Mouse (Mus musculus) intestine, embryonic 14.5 days (tissue): Measurements from ENCODE around the gene Brsk1. TPM values are rescaled to one million over a fixed set of nuclear protein-coding genes. Genes with fewer than 3 reads are reported as not detected.

Experiments
- ATAC-seq: fragments of 200-750 bp; cut with Nextera tagmentation; replicated peaks from 2 replicates; pipeline ENCODE4 v1.8.0; 2017; ENCODE audit warnings: low read depth, moderate number of reproducible peaks, moderate TSS enrichment, moderate library complexity; ENCODE audit not compliant: low FRiP score, low TSS enrichment
- DNase-seq: peaks from one replicate; pipeline ENCODE4 v3.0.0-alpha.2; 2018; ENCODE audit warnings: low spot score
- H3K27ac ChIP-seq: fragments of 300-500 bp; sonication (generic); 2 replicates; pipeline ENCODE4 v1.5.1; 2014; ENCODE audit warnings: low read depth, mild to moderate bottlenecking, control low read depth
- H3K27me3 ChIP-seq: fragments of 300-500 bp; sonication (generic); replicated peaks from 2 replicates; pipeline ENCODE4 v1.6.1; 2014; ENCODE audit warnings: low read length, control low read depth; ENCODE audit not compliant: control insufficient read depth, insufficient read depth
- H3K36me3 ChIP-seq: fragments of 300-500 bp; sonication (generic); 2 replicates; pipeline ENCODE4 v1.6.1; 2014; ENCODE audit warnings: low read length, control low read depth; ENCODE audit not compliant: control insufficient read depth, insufficient read depth
- H3K4me1 ChIP-seq: fragments of 300-500 bp; sonication (generic); replicated peaks from 2 replicates; pipeline ENCODE4 v1.6.1; 2014; ENCODE audit warnings: low read length, control low read depth, mixed read lengths; ENCODE audit not compliant: control insufficient read depth, insufficient read depth
- H3K4me2 ChIP-seq: fragments of 300-500 bp; sonication (generic); 2 replicates; pipeline ENCODE4 v1.6.1; 2014; ENCODE audit warnings: low read length
- H3K4me3 ChIP-seq: fragments of 300-500 bp; sonication (generic); 2 replicates; pipeline ENCODE4 v1.5.1; 2014; ENCODE audit warnings: low read depth, low read length, control low read depth, mixed read lengths
- H3K9ac ChIP-seq: fragments of 300-500 bp; sonication (generic); 2 replicates; pipeline ENCODE4 v1.6.1; 2014; ENCODE audit warnings: mild to moderate bottlenecking, low read length
- H3K9me3 ChIP-seq: fragments of 300-500 bp; sonication (generic); 2 replicates; pipeline ENCODE4 v1.6.1; 2016; ENCODE audit warnings: low read length, control low read depth; ENCODE audit not compliant: control insufficient read depth
- WGBS: fragments of 180-500 bp; shearing (Covaris S2); extraction: QIAGEN DNeasy Blood & Tissue Kit; methylation state at CpG from one replicate; pipeline ENCODE4 v1.1.7; 2014; 5-methylcytosine and 5-hydroxymethylcytosine counted together
- polyA plus RNA-seq: library from polyadenylated mRNA; unstranded; fragments of >200 nt; fragmentation: Nextera tagmentation; extraction: Ambion mirVana; gene quantifications from 2 replicates; pipeline ENCODE4 v1.2.1, GENCODE M21; 2014

Gene Brsk1
- polyA plus RNA-seq, 1 experiment from 2014 or later = 1.7 TPM

DNA sequence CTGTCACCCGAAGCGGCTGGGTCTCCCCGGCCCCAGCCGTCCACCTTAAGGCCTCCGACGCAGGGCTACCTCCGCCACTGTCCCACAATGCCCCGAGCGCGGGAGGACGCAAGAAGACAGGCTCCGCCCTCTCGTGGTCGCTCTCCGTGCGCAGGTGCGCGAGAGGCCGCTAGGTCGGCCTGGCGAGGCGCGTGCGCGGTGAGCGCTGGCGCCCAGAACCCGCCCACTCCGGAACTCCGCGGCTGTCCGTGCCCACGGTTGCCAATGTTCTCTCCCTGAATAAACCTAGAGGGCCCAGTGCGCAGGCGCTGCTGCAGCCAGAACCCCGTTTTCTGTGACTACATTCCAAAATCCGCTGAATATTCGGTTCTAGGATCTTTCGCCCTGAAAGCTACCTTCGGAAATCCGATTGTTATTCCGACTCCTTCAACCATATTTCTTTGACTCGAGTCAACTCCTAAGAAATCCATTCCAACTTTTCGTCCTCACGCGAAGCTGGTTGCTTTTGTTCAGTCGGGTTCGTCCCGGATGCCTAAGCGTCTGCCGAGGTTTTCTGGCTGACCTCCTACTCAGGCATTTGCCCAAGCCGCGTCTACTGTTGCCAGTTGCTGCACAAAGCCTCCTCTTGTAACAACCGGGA is 31.4 kb upstream of the Brsk1 start, which contains the start of gene Ppp6r1:
Gene Ppp6r1 (minus strand): TSS at position 108 of the 640 bp plus-strand sequence.
- peak; percentile 97 for ATAC-seq

DNA sequence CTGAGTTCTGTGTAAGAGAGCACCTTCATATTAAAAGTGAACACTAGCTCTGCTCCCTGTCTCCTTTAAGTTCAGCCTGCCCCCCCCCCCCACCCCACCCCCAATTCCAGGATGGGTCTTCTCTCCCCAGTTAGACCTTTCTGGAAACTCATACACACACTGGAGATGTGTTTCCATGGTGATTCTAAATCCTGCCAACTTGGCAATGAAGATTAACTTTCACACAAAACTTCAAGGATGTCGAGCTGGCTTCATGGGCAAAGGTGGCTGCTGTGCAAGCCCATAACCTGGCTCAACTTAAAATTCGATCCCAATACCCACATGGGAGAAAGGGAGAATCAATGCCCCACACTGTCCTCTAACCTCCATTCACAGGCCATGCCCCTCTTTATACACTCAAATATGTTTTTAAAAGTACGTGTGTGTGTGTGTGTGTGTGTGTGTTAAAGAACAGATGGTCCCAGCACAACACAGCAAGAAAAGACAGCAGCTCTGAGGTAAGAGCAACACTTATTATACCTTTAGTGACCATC is 30.4 kb upstream of the Brsk1 start:
- WGBS = 58% methylated on average over 3 of the region's 3 CpGs
- ATAC-seq (no peak), DNase-seq (no peak)
- no peaks in the 10 kb centered on the region for H3K27me3 ChIP-seq
- H3K4me3 ChIP-seq = peak overlapping the region; percentile 95
- peak overlapping the region; percentile 90 for H3K4me2 ChIP-seq
- peaks cover 37% of the 10 kb centered on the region for H3K4me1 ChIP-seq
- H3K27ac ChIP-seq = peak overlapping the region; percentile 94; the same call in 1 of the 2 replicates
- H3K9me3 ChIP-seq = no peaks in the 10 kb centered on the region
- H3K36me3 ChIP-seq = peaks cover 29% of the 10 kb centered on the region
- peak overlapping the region; percentile 90 for H3K9ac ChIP-seq

More for the DNA sequence above, 31.4 kb upstream of the Brsk1 start, which contains the start of gene Ppp6r1:
- H3K27me3 ChIP-seq = no peaks in the 10 kb centered on the region
- peak within 1 kb of the TSS; percentile 90 for H3K9ac ChIP-seq
- under 1% methylated on average over 54 of the region's 54 CpGs for WGBS
- no peaks in the 10 kb centered on the region for H3K9me3 ChIP-seq
- H3K27ac ChIP-seq = peak within 1 kb of the TSS; percentile 94
- peak within 1 kb of the TSS; percentile 95 for H3K4me3 ChIP-seq
- H3K36me3 ChIP-seq = peaks cover 22% of the 10 kb centered on the region
- peak within 1 kb of the TSS; percentile 90 for H3K4me2 ChIP-seq
- peak; percentile 94 for DNase-seq
- H3K4me1 ChIP-seq = peaks cover 39% of the 10 kb centered on the region

DNA sequence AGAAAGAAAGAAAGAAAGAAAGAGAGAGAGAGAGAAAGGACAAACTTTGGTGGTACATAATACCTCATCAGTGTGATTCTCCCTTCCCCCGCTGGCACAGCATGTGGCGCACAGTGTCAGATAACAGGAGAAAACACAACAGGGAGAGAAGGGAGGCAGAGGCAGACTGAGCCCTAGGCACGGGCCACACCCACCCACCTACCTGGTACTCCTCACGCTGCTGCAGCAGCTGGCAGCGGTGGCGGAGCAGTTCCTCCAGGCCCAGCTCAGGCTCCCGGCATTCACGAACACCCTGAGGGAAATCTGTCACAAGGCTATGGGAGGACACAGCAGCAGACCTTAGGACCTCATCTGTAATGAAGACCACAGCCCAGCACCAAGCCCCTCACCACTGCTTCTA is 27.2 kb upstream of the Brsk1 start:
- no peak overlapping the region for H3K4me3 ChIP-seq
- H3K27me3 ChIP-seq = no peaks in the 10 kb centered on the region
- H3K36me3 ChIP-seq = peaks cover 49% of the 10 kb centered on the region
- peaks cover 8% of the 10 kb centered on the region; the same call in 1 of the 2 replicates for H3K4me1 ChIP-seq
- DNase-seq (no peak), ATAC-seq (no peak)
- H3K27ac ChIP-seq = no peak overlapping the region
- H3K4me2 ChIP-seq = no peak overlapping the region
- H3K9me3 ChIP-seq = no peaks in the 10 kb centered on the region
- no peak overlapping the region for H3K9ac ChIP-seq
- 72% methylated on average over 8 of the region's 8 CpGs for WGBS

DNA sequence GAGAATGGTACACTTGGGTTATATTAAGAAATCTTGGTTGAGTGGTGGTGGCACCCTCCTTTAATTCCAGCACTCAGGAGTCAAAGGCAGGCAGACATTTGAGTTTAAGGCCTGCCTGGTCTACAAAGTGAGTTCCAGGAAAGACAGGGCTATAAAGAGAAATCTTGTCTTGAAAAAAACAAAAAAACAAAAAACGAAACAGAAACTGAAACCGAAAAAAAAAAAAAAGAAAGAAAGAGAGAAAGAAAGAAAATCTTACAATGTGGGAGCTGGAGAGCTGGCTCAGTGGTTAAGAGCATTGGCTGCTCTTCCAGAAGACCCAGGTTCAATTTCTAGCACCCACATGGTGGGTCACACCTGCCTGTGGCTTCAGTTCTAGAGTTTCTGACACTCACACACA is 26.7 kb upstream of the Brsk1 start:
- no peak overlapping the region for H3K27ac ChIP-seq
- H3K4me3 ChIP-seq = no peak overlapping the region
- H3K27me3 ChIP-seq = no peaks in the 10 kb centered on the region
- H3K9me3 ChIP-seq = no peaks in the 10 kb centered on the region
- H3K4me1 ChIP-seq = peaks cover 8% of the 10 kb centered on the region; the same call in 1 of the 2 replicates
- peaks cover 54% of the 10 kb centered on the region for H3K36me3 ChIP-seq
- DNase-seq (no peak), ATAC-seq (no peak)
- no peak overlapping the region for H3K4me2 ChIP-seq
- no peak overlapping the region for H3K9ac ChIP-seq
- 94% methylated on average over 2 of the region's 2 CpGs for WGBS

DNA sequence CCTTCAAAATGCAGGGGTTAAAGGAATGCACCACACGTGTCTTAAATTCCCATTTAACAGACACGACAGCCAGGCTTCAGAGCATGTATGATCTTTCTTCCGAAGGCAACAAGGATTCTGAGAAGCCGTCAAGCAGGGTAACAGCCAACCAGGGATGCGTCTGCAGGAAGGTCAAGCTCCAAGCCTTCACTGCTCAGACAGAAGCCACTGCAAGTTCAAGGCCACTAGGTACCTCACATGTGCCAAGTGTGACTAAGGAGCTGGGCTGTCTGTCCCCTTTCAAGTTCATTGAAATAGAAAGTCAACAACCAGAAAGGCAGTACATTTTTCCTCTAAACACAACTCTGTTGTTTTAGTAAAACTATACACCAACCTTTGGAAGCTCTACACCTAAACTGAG is 23.5 kb upstream of the Brsk1 start:
- H3K27ac ChIP-seq = no peak overlapping the region
- no peaks in the 10 kb centered on the region for H3K9me3 ChIP-seq
- H3K4me1 ChIP-seq = 0 out of 2 replicates have a peak, but pooled peaks cover 2% of the 10 kb centered on the region
- DNase-seq (no peak), ATAC-seq (no peak)
- peaks cover 60% of the 10 kb centered on the region for H3K36me3 ChIP-seq
- no peak overlapping the region for H3K4me3 ChIP-seq
- H3K27me3 ChIP-seq = no peaks in the 10 kb centered on the region
- H3K4me2 ChIP-seq = no peak overlapping the region
- H3K9ac ChIP-seq = no peak overlapping the region
- WGBS = 93% methylated on average over 5 of the region's 5 CpGs

DNA sequence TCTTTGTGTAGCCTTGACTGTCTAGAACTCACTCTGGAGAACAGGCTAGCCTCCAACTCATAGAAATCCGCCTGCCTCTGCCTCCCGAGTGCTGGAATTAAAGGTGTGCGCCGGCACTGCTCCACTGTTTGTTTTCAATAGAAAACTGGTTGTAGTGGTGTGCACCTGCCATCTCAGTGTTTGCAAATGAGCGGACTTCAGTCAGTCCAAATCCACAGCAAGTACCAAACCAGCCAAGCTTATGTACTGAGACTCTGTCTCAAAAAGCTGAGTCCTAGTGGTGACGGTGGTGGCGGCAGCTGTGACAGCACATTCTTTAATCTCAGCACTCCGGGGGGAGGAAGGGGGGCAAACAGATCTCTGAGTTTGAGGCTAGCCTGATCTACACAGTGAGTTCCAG is 21.9 kb upstream of the Brsk1 start:
- no peak for ATAC-seq
- 93% methylated on average over 8 of the region's 8 CpGs for WGBS

DNA sequence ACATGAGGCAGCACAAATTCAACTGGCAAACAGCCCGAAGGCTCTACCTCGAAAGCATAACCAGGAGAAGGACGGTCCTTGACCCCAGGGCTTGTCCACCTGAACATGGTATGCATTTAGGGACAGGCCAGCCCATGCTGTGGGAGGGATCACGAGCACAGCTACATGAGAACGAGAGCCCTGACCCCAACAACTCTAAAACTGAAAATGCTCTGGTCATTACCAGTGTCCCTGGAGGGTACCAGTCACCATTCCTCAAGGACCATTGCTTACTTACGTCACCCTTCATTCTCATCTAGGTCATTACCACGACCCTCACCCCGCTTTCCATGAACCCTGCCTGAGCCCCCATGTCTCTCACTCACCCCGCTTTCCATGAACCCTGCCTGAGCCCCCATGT is 21.2 kb upstream of the Brsk1 start:
- Histone ChIP-seq H3K4me3 (no peak overlapping the region), H3K9ac (no peak overlapping the region)
- WGBS = 94% methylated on average over 9 of the region's 9 CpGs

More for the DNA sequence above, 21.9 kb upstream of the Brsk1 start:
- Histone ChIP-seq H3K27me3 (no peaks in the 10 kb centered on the region), H3K27ac (no peak overlapping the region), H3K4me3 (no peak overlapping the region), H3K4me2 (no peak overlapping the region), H3K4me1 (0 out of 2 replicates have a peak, but pooled peaks cover 8% of the 10 kb centered on the region), H3K9ac (no peak overlapping the region), H3K9me3 (no peaks in the 10 kb centered on the region), H3K36me3 (peaks cover 55% of the 10 kb centered on the region)
- no peak for DNase-seq

DNA sequence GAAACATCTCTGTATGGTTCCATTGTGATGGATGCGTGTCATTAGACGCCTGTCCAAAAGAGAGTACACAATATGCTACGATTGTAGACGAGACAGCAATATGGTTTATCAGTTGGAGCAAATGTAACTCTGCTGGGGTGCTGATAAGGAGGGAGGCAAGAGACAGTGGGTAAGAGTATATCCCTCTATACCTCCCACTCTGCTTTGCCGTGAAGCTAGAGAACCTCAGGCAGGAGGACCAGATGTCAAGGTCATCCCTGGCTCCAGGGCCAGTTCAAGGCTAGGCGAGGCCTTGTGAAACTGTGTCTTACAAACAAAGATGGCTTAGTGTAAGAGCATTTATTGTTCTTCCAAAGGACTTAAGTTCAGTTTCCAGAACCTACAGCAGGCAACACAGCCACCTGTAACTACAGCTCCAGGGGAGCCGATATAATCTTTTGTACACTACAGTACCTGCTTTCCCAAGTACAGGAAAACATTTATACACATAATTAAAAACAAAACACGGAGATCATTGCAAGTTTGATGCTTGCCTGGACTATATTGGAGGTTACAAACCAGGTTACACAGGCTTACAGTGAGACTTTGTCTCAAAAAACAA is 19.6 kb upstream of the Brsk1 start:
- H3K4me2 ChIP-seq = no peak overlapping the region
- peaks cover 16% of the 10 kb centered on the region; the same call in 1 of the 2 replicates for H3K4me1 ChIP-seq
- H3K36me3 ChIP-seq = peaks cover 55% of the 10 kb centered on the region
- ATAC-seq (no peak), DNase-seq (no peak)
- no peak overlapping the region for H3K4me3 ChIP-seq
- H3K9ac ChIP-seq = no peak overlapping the region
- no peaks in the 10 kb centered on the region for H3K27me3 ChIP-seq
- 89% methylated on average over 8 of the region's 8 CpGs for WGBS
- no peak overlapping the region for H3K27ac ChIP-seq
- H3K9me3 ChIP-seq = no peaks in the 10 kb centered on the region

More for the DNA sequence above, 21.2 kb upstream of the Brsk1 start:
- ATAC-seq (no peak), DNase-seq (no peak)
- no peaks in the 10 kb centered on the region for H3K27me3 ChIP-seq
- no peak overlapping the region for H3K27ac ChIP-seq
- H3K9me3 ChIP-seq = no peaks in the 10 kb centered on the region
- no peak overlapping the region for H3K4me2 ChIP-seq
- peaks cover 53% of the 10 kb centered on the region for H3K36me3 ChIP-seq
- peaks cover 13% of the 10 kb centered on the region; the same call in 1 of the 2 replicates for H3K4me1 ChIP-seq
